Mouse (Mus musculus): ENCODE measurements at regions not wholly inside any gene's neighbourhood (a gene's known extent, or its start where the extent isn't known, plus 50 kb on each side); places are given as distances from the start of the nearest gene placed in this dataset.

GRCm38 (mm10) chr7:124455659-124456058 is 473.0 kb downstream of the Hs3st4 start:
- Histone ChIP-seq H3K27me3 (no peaks in the 10 kb centered on the region), H3K9me3 (replicated peaks) (no peaks in the 10 kb centered on the region), H3K36me3 (no peaks in the 10 kb centered on the region), H3K27ac (no peak overlapping the region), H3K9ac (no peak overlapping the region), H3K4me1 (replicated peaks) (no peaks in the 10 kb centered on the region), H3K4me3 (replicated peaks) (no peak overlapping the region), H3K4me2 (no peak overlapping the region)
- DNase-seq (no peak), ATAC-seq (ENCODE audit: low read depth) (no peak)
- WGBS (ENCODE audit: insufficient replicate concordance) = 61% methylated on average over 3 of the region's 3 CpGs

DNA sequence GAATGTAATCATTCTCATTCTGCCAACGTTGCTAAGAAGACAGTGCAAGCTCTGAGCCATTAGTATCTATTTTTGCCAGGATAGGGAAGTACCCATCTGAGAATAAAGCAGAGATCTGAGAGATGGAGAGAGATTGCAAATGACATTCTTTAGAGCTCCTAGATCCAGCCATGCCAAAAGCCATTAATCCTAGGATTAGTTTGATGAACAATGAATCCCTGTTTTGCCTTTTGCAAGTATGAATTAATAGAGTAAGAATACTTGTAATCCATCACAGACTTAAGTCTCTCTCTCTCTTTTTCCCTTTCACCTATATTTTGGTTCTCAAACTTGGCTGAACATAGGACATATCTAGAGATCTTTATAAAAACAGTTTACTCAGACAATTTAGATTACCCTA is 504.7 kb downstream of the Hs3st4 start:
- H3K9me3 ChIP-seq (replicated peaks) = no peaks in the 10 kb centered on the region
- DNase-seq = no peak
- H3K4me2 ChIP-seq = no peak overlapping the region
- ATAC-seq (ENCODE audit: low read depth) = no peak
- no peak overlapping the region for H3K9ac ChIP-seq
- 32% methylated on average over 1 of the region's 1 CpGs for WGBS (ENCODE audit: insufficient replicate concordance)
- no peak overlapping the region for H3K4me3 ChIP-seq (replicated peaks)
- H3K27ac ChIP-seq = no peak overlapping the region
- no peaks in the 10 kb centered on the region for H3K4me1 ChIP-seq (replicated peaks)
- H3K36me3 ChIP-seq = no peaks in the 10 kb centered on the region
- no peaks in the 10 kb centered on the region for H3K27me3 ChIP-seq

- no peaks in the 10 kb centered on the region for H3K36me3 ChIP-seq
- peak; percentile 65; the same call in 1 of the 2 replicates for ATAC-seq (ENCODE audit: low read depth)
- DNase-seq = no peak
- no peak overlapping the region for H3K4me3 ChIP-seq (replicated peaks)
- 38% methylated on average over 3 of the region's 3 CpGs for WGBS (ENCODE audit: insufficient replicate concordance)
- H3K9ac ChIP-seq = no peak overlapping the region
- H3K4me2 ChIP-seq = no peak overlapping the region
- no peaks in the 10 kb centered on the region for H3K4me1 ChIP-seq (replicated peaks)
- no peak overlapping the region for H3K27ac ChIP-seq
- no peaks in the 10 kb centered on the region for H3K27me3 ChIP-seq
- H3K9me3 ChIP-seq (replicated peaks) = no peaks in the 10 kb centered on the region
Measured at GRCm38 (mm10) chr7:124491109-124491793, 508.6 kb downstream of the Hs3st4 start.

GRCm38 (mm10) chr7:124491851-124492390 is 509.3 kb downstream of the Hs3st4 start:
- WGBS (ENCODE audit: insufficient replicate concordance) = 78% methylated on average over 3 of the region's 3 CpGs
- Histone ChIP-seq H3K27me3 (no peaks in the 10 kb centered on the region), H3K27ac (no peak overlapping the region), H3K9ac (no peak overlapping the region), H3K9me3 (replicated peaks) (no peaks in the 10 kb centered on the region), H3K4me2 (no peak overlapping the region), H3K36me3 (no peaks in the 10 kb centered on the region), H3K4me3 (replicated peaks) (no peak overlapping the region), H3K4me1 (replicated peaks) (no peaks in the 10 kb centered on the region)
- DNase-seq (no peak), ATAC-seq (ENCODE audit: low read depth) (no peak)

- H3K4me2 ChIP-seq = no peak overlapping the region
- no peak for DNase-seq
Measured at GRCm38 (mm10) chr7:124500636-124501035, 518.0 kb downstream of the Hs3st4 start.

GRCm38 (mm10) chr7:124502760-124503159 is 520.1 kb downstream of the Hs3st4 start:
- no peaks in the 10 kb centered on the region for H3K36me3 ChIP-seq
- no peak for DNase-seq
- no peaks in the 10 kb centered on the region for H3K4me1 ChIP-seq (replicated peaks)
- H3K9ac ChIP-seq = no peak overlapping the region
- H3K27me3 ChIP-seq = no peaks in the 10 kb centered on the region
- no peaks in the 10 kb centered on the region for H3K9me3 ChIP-seq (replicated peaks)
- no peak for ATAC-seq (ENCODE audit: low read depth)
- H3K4me2 ChIP-seq = no peak overlapping the region
- H3K4me3 ChIP-seq (replicated peaks) = no peak overlapping the region
- H3K27ac ChIP-seq = no peak overlapping the region
- WGBS (ENCODE audit: insufficient replicate concordance) = 76% methylated on average over 5 of the region's 5 CpGs

More at GRCm38 (mm10) chr7:124500636-124501035, 518.0 kb downstream of the Hs3st4 start:
- 58% methylated on average over 3 of the region's 3 CpGs for WGBS (ENCODE audit: insufficient replicate concordance)
- Histone ChIP-seq H3K9me3 (replicated peaks) (no peaks in the 10 kb centered on the region), H3K4me1 (replicated peaks) (no peaks in the 10 kb centered on the region), H3K27ac (no peak overlapping the region), H3K4me3 (replicated peaks) (no peak overlapping the region), H3K36me3 (no peaks in the 10 kb centered on the region), H3K9ac (no peak overlapping the region), H3K27me3 (no peaks in the 10 kb centered on the region)
- no peak for ATAC-seq (ENCODE audit: low read depth)

DNA sequence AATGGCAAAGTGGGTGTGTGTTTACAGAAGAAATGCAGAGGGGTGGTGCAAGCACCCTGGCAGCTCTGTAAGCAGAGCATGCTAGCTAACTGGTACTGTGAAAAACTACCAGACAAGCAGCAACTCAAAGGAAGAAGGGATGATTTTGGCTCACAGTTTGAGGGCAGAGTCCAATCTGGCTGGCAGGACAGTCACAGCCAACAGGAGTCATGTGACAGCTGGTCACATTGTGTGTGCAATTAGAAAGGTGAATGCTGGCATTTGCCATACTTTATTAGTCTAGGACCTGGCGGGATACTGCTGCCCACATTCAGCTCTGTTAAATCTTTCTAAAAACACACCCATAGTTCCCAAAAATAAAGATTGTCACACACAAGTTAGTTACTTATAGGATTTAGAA is 566.4 kb downstream of the Hs3st4 start:
- Histone ChIP-seq H3K27ac (no peak overlapping the region), H3K4me1 (replicated peaks) (no peaks in the 10 kb centered on the region), H3K9me3 (replicated peaks) (no peaks in the 10 kb centered on the region), H3K27me3 (no peaks in the 10 kb centered on the region), H3K9ac (no peak overlapping the region), H3K4me3 (replicated peaks) (no peak overlapping the region), H3K4me2 (no peak overlapping the region), H3K36me3 (no peaks in the 10 kb centered on the region)
- WGBS (ENCODE audit: insufficient replicate concordance) = 58% methylated on average over 1 of the region's 1 CpGs
- ATAC-seq (ENCODE audit: low read depth) (no peak), DNase-seq (no peak)

GRCm38 (mm10) chr7:124557213-124557612 is 574.5 kb downstream of the Hs3st4 start:
- DNase-seq (no peak), ATAC-seq (ENCODE audit: low read depth) (no peak)
- H3K4me2 ChIP-seq = no peak overlapping the region

DNA sequence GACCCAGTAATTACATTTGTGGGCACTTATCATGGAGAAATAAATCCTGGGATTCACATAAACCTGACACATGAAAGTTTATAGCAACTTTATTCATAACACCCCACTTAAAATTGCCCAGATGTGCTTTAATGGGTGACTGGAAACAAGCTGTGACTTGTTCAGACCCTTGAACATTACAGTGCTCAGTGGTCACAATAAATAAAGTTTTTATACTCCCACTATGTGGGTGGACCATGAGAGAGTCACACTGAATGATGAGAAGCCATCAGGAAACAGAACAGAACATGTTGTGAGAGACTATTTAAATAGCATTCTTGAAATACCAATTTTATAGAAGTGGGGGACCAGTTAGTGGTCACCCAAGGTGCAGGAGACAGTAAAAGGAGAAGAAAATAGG is 588.1 kb downstream of the Hs3st4 start:
- Histone ChIP-seq H3K4me3 (replicated peaks) (no peak overlapping the region), H3K27me3 (no peaks in the 10 kb centered on the region), H3K9ac (no peak overlapping the region), H3K4me2 (no peak overlapping the region), H3K9me3 (replicated peaks) (peaks cover 2% of the 10 kb centered on the region; the same call in 1 of the 2 replicates), H3K36me3 (no peaks in the 10 kb centered on the region), H3K4me1 (replicated peaks) (no peaks in the 10 kb centered on the region), H3K27ac (no peak overlapping the region)
- ATAC-seq (ENCODE audit: low read depth) (no peak), DNase-seq (no peak)

More at GRCm38 (mm10) chr7:124557213-124557612, 574.5 kb downstream of the Hs3st4 start:
- H3K9ac ChIP-seq = no peak overlapping the region
- H3K4me1 ChIP-seq (replicated peaks) = no peaks in the 10 kb centered on the region
- no peak overlapping the region for H3K4me3 ChIP-seq (replicated peaks)
- H3K27ac ChIP-seq = no peak overlapping the region
- no peaks in the 10 kb centered on the region for H3K36me3 ChIP-seq
- no peaks in the 10 kb centered on the region for H3K9me3 ChIP-seq (replicated peaks)
- H3K27me3 ChIP-seq = no peaks in the 10 kb centered on the region

- Histone ChIP-seq H3K4me1 (replicated peaks) (no peaks in the 10 kb centered on the region), H3K27ac (no peak overlapping the region), H3K27me3 (no peaks in the 10 kb centered on the region), H3K9me3 (replicated peaks) (no peaks in the 10 kb centered on the region), H3K36me3 (no peaks in the 10 kb centered on the region), H3K4me3 (replicated peaks) (no peak overlapping the region), H3K9ac (no peak overlapping the region), H3K4me2 (no peak overlapping the region)
- WGBS (ENCODE audit: insufficient replicate concordance) = 73% methylated on average over 5 of the region's 5 CpGs
- no peak for DNase-seq
- ATAC-seq (ENCODE audit: low read depth) = no peak
Measured at GRCm38 (mm10) chr7:124573666-124574065, 591.0 kb downstream of the Hs3st4 start.

GRCm38 (mm10) chr7:124581342-124581741 is 598.7 kb downstream of the Hs3st4 start:
- H3K9me3 ChIP-seq (replicated peaks) = no peaks in the 10 kb centered on the region
- ATAC-seq (ENCODE audit: low read depth) (no peak), DNase-seq (no peak)
- H3K4me1 ChIP-seq (replicated peaks) = no peaks in the 10 kb centered on the region
- H3K4me3 ChIP-seq (replicated peaks) = no peak overlapping the region
- H3K9ac ChIP-seq = no peak overlapping the region
- H3K27ac ChIP-seq = no peak overlapping the region
- H3K36me3 ChIP-seq = no peaks in the 10 kb centered on the region
- H3K27me3 ChIP-seq = no peaks in the 10 kb centered on the region
- H3K4me2 ChIP-seq = no peak overlapping the region
- 54% methylated on average over 2 of the region's 2 CpGs for WGBS (ENCODE audit: insufficient replicate concordance)

GRCm38 (mm10) chr7:124585296-124585695 is 602.6 kb downstream of the Hs3st4 start:
- no peak overlapping the region for H3K4me3 ChIP-seq (replicated peaks)
- H3K27me3 ChIP-seq = no peaks in the 10 kb centered on the region
- no peak overlapping the region for H3K27ac ChIP-seq
- H3K4me1 ChIP-seq (replicated peaks) = no peaks in the 10 kb centered on the region
- DNase-seq = no peak
- no peaks in the 10 kb centered on the region for H3K9me3 ChIP-seq (replicated peaks)
- 49% methylated on average over 1 of the region's 1 CpGs for WGBS (ENCODE audit: insufficient replicate concordance)
- H3K4me2 ChIP-seq = no peak overlapping the region
- no peak for ATAC-seq (ENCODE audit: low read depth)
- H3K9ac ChIP-seq = no peak overlapping the region
- no peaks in the 10 kb centered on the region for H3K36me3 ChIP-seq

Measured in liver, embryonic 13.5 days (tissue).